Mouse (Mus musculus): ENCODE data around the gene 1110004F10Rik.

1110004F10Rik gene

DNA sequence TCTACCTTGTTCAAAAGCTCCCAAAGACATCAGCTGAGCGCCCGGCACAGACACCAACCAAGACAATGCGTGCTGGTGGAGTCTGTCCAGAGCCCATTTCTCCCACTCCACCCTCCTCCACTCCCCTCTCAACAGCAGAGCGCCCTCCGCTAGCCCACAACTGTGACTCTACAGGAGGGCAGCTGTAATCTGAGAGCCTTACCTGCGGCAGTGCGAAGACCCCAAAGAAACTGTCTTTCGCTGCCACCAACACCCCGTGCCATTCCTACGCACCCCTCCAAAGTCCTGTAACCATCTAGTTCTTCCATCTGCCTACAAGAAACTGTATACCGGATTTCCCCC lies at the start of gene 1110004F10Rik:
1110004F10Rik (plus strand) TSS at position 202 of the 342 bp plus-strand sequence.
- CTCF ChIA-PET, result interaction anchor here in 2 of 4 experiments (1.0 to 3.5 kb wide), 4 partner anchors 9 to 673 kb away, joined by 3 to 23 read pairs (median 10); no protein-coding TSS in a partner anchor
- POLR2A ChIA-PET, result interaction anchor here in 2 of 4 experiments (0.6 to 2.4 kb wide), 4 partner anchors 9 to 170 kb away, joined by 3 to 17 read pairs (median 4); no protein-coding TSS in a partner anchor

- POLR2A ChIA-PET, result no interaction called here
- CTCF ChIA-PET, result no interaction called here
Observed at GRCm38 (mm10) chr7:116002726-116003125, 36.5 kb upstream of the 1110004F10Rik start.

DNA sequence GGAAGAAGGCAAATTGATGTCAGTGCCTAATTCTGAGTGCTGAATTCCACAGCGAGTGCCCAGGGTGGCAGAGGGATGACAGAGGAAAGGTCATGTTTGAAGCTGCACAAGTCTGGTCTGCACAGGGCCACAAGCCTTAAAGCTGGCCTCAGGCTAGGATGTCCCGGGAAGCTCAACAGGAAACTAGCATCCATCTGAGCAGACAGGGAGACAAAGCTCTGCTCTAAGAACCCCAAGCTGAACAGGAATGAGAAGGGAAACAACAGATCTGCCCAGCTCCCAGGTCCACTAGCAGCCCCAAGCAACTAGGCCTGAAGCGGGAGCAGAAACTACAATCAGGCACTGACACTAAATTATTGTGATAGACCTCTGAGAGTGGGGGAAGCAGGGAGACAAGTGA lies 9.2 kb upstream of the 1110004F10Rik start:
- ChIA-PET CTCF (interaction anchor here in 2 of 4 experiments (1.1 to 2.6 kb wide), 4 partner anchors 9 to 577 kb away, joined by 3 to 13 read pairs (median 6); partner anchors contain the start of genes 1110004F10Rik (in 1 of the 2) and Sox6 (in 1 of the 2)), POLR2A (interaction anchor here in 2 of 4 experiments (1.0 to 2.5 kb wide), 4 partner anchors 9 to 78 kb away, joined by 3 to 7 read pairs (median 4); partner anchors contain the start of gene 1110004F10Rik (in 1 of the 2))

- CTCF ChIA-PET, result interaction anchor here in 2 of 4 experiments (1.1 to 2.6 kb wide), 4 partner anchors 8 to 578 kb away, joined by 3 to 13 read pairs (median 6); partner anchors contain the start of genes 1110004F10Rik (in 1 of the 2) and Sox6 (in 1 of the 2)
- POLR2A ChIA-PET, result interaction anchor here in 2 of 4 experiments (0.7 to 2.5 kb wide), 6 partner anchors 8 to 79 kb away, joined by 3 to 7 read pairs (median 3); partner anchors contain the start of gene 1110004F10Rik (in 1 of the 2)
Observed at GRCm38 (mm10) chr7:116030597-116031387, 8.4 kb upstream of the 1110004F10Rik start.

GRCm38 (mm10) chr7:116031388-116031717 lies 7.8 kb upstream of the 1110004F10Rik start:
- CTCF ChIA-PET, result interaction anchor here in 2 of 4 experiments (1.8 to 2.6 kb wide), 3 partner anchors 9 to 578 kb away, joined by 4 to 13 read pairs (median 8); no protein-coding TSS in a partner anchor
- POLR2A ChIA-PET, result interaction anchor here in 2 of 4 experiments (1.2 to 2.5 kb wide), 3 partner anchors 9 to 79 kb away, joined by 3 to 7 read pairs (median 5); no protein-coding TSS in a partner anchor

DNA sequence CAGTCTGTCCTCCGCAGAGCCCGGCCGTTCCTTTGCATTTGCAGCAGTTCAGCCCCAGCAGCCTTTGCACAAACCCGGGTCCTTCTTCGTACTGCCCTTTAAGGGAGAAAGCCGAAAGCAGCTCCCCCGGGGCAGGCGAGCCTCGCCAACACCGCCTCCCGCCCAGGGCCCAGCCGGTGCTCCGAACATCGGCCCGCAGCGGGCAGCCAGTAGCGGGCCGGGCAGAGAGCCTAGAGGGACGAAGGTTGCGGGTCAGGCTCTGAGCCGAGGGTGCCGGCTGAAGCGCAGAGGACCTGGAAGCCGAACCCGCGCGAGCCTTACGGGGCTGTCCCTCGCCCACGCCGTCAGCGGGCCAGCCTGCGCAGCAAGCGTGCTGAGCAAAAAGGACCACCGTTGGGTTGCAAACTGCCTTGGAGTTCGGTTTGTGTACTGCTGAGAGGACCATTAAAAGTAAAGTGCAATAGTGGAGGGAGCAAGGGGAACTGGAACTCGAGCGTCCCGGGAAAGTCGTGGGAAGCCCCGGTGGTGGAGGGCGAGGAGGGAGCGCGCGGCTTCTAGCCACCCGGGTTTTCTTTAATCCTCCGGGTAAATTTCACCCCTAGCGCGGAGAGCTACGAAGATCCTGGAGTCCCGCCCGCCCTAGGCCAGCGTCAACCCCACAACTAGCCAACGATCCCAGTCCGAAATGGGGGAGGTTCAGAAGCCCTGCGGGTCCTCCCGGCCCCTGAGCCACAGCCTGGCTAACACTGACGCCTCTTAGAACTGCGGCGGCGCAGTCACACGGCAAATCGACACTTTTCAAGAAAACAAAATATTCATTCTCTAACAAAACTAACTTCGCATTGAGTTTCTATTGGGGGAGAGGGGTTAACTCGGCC lies 7.2 kb upstream of the 1110004F10Rik start:
- CTCF ChIA-PET, result interaction anchor here in 2 of 4 experiments (2.3 to 2.6 kb wide), 2 partner anchors 8 kb away, joined by 8 to 13 read pairs; no protein-coding TSS in a partner anchor
- POLR2A ChIA-PET, result interaction anchor here in 2 of 4 experiments (1.2 to 2.5 kb wide), 3 partner anchors 8 to 80 kb away, joined by 3 to 7 read pairs (median 5); no protein-coding TSS in a partner anchor

GRCm38 (mm10) chr7:116032596-116033307 lies 6.4 kb upstream of the 1110004F10Rik start:
- POLR2A ChIA-PET, result interaction anchor here in 2 of 4 experiments (0.6 kb wide), 2 partner anchors 244 to 346 kb away, joined by 3 read pairs; no protein-coding TSS in a partner anchor
- CTCF ChIA-PET, result interaction anchor here in 3 of 4 experiments (0.5 to 0.8 kb wide), 9 partner anchors 27 to 1858 kb away, joined by 3 to 6 read pairs (median 3); no protein-coding TSS in a partner anchor

- CTCF ChIA-PET, result interaction anchor here in 3 of 4 experiments (0.5 to 0.8 kb wide), 7 partner anchors 102 to 1859 kb away, joined by 3 to 6 read pairs (median 3); no protein-coding TSS in a partner anchor
- POLR2A ChIA-PET, result no interaction called here
Observed at GRCm38 (mm10) chr7:116033371-116034241, 5.6 kb upstream of the 1110004F10Rik start.

DNA sequence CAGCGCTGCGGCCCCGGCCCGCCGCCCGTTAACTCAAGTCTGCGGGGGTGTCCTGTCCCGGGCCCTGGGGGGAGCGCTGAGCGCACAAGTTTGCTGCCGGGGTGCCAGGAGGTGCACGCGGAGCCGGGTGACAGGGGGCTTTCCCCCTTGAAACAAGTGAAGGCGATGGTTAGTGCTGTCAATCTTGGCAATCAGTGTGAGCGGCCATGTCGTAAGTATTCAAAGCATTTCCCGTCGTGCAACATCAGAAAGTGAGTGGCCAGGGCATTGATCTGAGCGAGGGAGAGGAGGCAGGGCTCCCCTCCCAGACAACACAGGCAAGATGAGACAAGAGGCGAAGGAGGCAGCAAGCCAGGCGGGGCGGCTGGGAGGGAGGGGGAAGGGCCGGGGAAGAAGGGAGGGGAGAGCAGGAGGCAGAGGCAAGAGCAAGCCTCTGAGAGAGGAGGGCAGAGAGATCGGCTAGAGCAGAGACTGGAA lies 4.9 kb upstream of the 1110004F10Rik start:
- CTCF ChIA-PET, result no interaction called here
- POLR2A ChIA-PET, result no interaction called here

GRCm38 (mm10) chr7:116035504-116035903 lies 3.7 kb upstream of the 1110004F10Rik start:
- CTCF ChIA-PET, result no interaction called here
- POLR2A ChIA-PET, result no interaction called here

- CTCF ChIA-PET, result interaction anchor here in 1 of 4 experiments (0.6 kb wide), 2 partner anchors 316 to 874 kb away, joined by 3 to 7 read pairs; no protein-coding TSS in a partner anchor
Observed at GRCm38 (mm10) chr7:116036591-116037555, 2.3 kb upstream of the 1110004F10Rik start.

DNA sequence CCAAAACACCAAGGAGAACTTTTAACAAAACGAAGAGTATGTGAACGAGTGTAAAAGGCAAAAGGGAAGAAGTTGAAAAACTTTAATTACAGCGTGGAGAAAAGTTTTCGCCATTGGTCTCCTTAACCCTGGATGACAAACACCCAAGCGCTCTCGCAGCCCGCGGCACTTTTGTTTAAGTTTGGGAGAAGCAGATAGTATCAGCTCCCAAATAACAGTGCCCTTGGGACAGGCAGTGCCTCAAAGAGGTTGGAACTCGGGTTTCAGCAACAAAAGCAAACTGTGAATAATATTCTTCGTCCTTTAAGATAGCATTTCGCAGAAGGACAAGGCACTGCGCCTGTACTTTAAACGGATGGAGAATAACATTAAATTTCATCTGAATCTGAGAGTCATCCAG lies 1.2 kb upstream of the 1110004F10Rik start:
- POLR2A ChIA-PET, result no interaction called here
- CTCF ChIA-PET, result no interaction called here

More at GRCm38 (mm10) chr7:116036591-116037555, 2.3 kb upstream of the 1110004F10Rik start:
- POLR2A ChIA-PET, result interaction anchor here in 1 of 4 experiments (1.3 to 1.8 kb wide), 2 partner anchors 56 to 168 kb away, joined by 3 to 5 read pairs; no protein-coding TSS in a partner anchor

GRCm38 (mm10) chr7:116038511-116038910 lies 686 bp upstream of the 1110004F10Rik start, which contains the start of gene Sox6:
Sox6 (minus strand) TSS chr7:116038796.
- ChIA-PET POLR2A (interaction anchor here in 1 of 4 experiments (2.4 kb wide), 1 partner anchor 54 kb away, joined by 17 read pairs; no protein-coding TSS in a partner anchor), CTCF (interaction anchor here in 2 of 4 experiments (1.0 to 3.5 kb wide), 3 partner anchors 8 to 672 kb away, joined by 3 to 23 read pairs (median 17); no protein-coding TSS in a partner anchor)

DNA sequence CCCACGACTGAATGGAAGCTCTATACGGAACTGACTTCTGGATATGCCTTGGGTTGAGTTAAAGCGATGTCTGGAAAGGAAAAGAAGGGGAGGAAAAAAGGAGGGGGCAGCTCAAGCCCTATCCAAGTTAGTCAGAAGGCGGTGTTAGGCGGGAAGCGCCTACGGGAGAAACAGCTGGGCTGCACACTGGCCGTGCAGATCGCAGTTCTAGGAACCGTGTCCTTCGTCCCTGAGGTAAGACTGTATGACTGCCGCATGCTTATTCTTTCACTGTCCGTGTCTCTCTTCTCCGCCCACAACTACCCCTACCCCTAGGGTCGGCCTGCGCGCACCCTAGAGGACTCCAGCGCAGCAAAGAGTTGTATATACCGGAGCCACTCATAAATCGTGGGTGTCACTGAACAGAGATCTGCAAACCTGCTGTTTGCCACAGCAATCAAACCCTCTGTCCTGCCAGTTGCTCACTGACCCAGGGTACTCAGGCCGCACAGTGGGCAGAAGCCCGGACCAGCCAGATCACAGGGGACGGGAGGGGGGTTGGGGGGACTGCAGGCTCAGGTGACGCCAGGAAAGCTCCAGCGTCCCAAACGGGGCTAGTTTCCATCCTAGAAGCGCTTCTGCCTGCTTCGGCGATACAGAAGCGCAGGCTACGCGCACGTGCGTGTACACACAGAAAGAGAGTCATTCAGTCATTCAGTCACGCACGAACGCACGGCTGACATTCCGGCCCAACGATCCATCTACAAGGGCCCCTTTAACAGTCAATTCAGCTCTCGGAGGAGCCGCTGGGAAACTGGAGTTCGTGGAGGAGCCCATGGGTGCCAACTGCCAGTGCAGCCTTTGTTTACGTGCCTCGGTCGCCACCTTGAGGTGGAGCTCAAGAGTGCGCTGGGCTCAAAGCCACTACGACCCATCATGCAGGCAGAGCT lies 605 bp downstream of the 1110004F10Rik start:
- ChIA-PET CTCF (interaction anchor here (0.6 to 3.5 kb wide), 27 partner anchors 9 to 1165 kb away, joined by 3 to 23 read pairs (median 3); no protein-coding TSS in a partner anchor), POLR2A (interaction anchor here (0.5 to 2.4 kb wide), 13 partner anchors 9 to 295 kb away, joined by 3 to 17 read pairs (median 3); no protein-coding TSS in a partner anchor)
